Mouse (Mus musculus) heart, adult 2 months (tissue): ENCODE data around the gene Mmrn2.

ENCODE experiments used
- CTCF ChIP-seq: fragments of 200-600 bp; IDR thresholded peaks from 2 replicates; pipeline ENCODE4 v1.8.1; 2022; ENCODE audit warnings: antibody characterized with exemption, mild to moderate bottlenecking, moderate library complexity
- EP300 ChIP-seq: fragments of 200-500 bp; IDR thresholded peaks from 2 replicates; pipeline ENCODE4 v1.6.1; 2011; ENCODE audit warnings: low read depth, low read length, control low read depth; ENCODE audit not compliant: insufficient read depth

DNA sequence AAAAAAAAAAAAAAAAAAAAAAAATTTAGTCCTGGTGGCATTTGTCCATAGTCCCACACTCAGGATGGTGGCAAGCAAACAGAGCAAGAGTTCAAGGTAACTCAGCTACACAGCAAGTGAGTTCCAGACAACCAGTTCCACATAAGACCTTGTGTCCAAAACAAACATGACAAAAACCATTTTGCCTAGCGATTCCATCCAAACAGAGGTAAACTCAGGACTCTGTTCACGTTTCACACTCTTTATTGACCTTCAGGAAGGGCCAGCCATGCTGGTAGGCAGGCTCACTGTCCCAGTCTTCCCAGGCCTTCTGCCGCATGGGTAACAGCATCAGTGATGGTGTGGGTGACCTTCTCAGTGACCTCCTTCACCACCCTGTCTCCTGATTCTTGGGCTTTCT, 23.6 kb upstream of the Mmrn2 start:
- TF ChIP-seq EP300 (no peak), CTCF (no peak)
